Mouse (Mus musculus) ES-E14 (cell line): ENCODE measurements at regions not wholly inside any gene's neighbourhood (a gene's known extent, or its start where the extent isn't known, plus 50 kb on each side); places are given as distances from the start of the nearest gene placed in this dataset.

Source experiments
- DNase-seq: peaks from one replicate; pipeline ENCODE4 v3.0.0-alpha.2; 2013; ENCODE audit warnings: low read depth, low spot score
- H3K27ac ChIP-seq: 2 replicates; pipeline ENCODE4 v1.5.1; 2012; ENCODE audit warnings: low read depth, mild to moderate bottlenecking, low read length, moderate library complexity, mixed read lengths; ENCODE audit not compliant: poor library complexity, insufficient read depth, severe bottlenecking
- H3K36me3 ChIP-seq: 2 replicates; pipeline ENCODE4 v1.6.1; 2012; ENCODE audit warnings: mild to moderate bottlenecking, low read length, moderate library complexity, mixed read lengths; ENCODE audit not compliant: control insufficient read depth, poor library complexity, insufficient read depth, severe bottlenecking
- H3K4me1 ChIP-seq, 2 experiments: fragments of 150-350 bp in 1 of 2; sonication (generic) in 1 of 2; 2 replicates each; pipeline ENCODE4 v1.6.1; 2012; ENCODE audit warnings: low read length in 2 of 2, mild to moderate bottlenecking in 1 of 2, mixed read lengths in 1 of 2; ENCODE audit not compliant: control insufficient read depth in 2 of 2, insufficient read depth in 2 of 2, poor library complexity in 1 of 2
- H3K4me3 ChIP-seq, 2 experiments: fragments of 150-350 bp in 1 of 2; sonication (generic) in 1 of 2; 2 replicates each; pipeline ENCODE4 v1.5.1; 2012; ENCODE audit warnings: low read length in 2 of 2, low read depth in 1 of 2, mild to moderate bottlenecking in 1 of 2, mixed read lengths in 1 of 2; ENCODE audit not compliant: insufficient read depth in 1 of 2, poor library complexity in 1 of 2, severe bottlenecking in 1 of 2
- H3K9ac ChIP-seq: 2 replicates; pipeline ENCODE4 v1.6.1; 2012; ENCODE audit warnings: low read depth, mild to moderate bottlenecking, low read length, mixed read lengths; ENCODE audit not compliant: poor library complexity, insufficient read depth, severe bottlenecking
- H3K9me3 ChIP-seq: fragments of 150-350 bp; sonication (generic); 2 replicates; pipeline ENCODE4 v1.6.1; 2012; ENCODE audit warnings: low read depth, mild to moderate bottlenecking, low read length; ENCODE audit not compliant: control insufficient read depth, insufficient read depth
- CHD2 ChIP-seq: IDR thresholded peaks from 2 replicates; pipeline ENCODE4 v1.6.1; 2014; ENCODE audit warnings: mild to moderate bottlenecking, low read depth, low read length, inconsistent platforms
- HCFC1 ChIP-seq: IDR thresholded peaks from 2 replicates; pipeline ENCODE4 v1.6.1; 2012; ENCODE audit warnings: low read length, inconsistent platforms, borderline replicate concordance; ENCODE audit not compliant: insufficient read depth
- MAFK ChIP-seq: IDR thresholded peaks from 2 replicates; pipeline ENCODE4 v1.6.1; 2014; ENCODE audit warnings: mild to moderate bottlenecking, low read depth, low read length, inconsistent platforms; ENCODE audit not compliant: insufficient read depth
- ZC3H11A ChIP-seq: IDR thresholded peaks from 2 replicates; pipeline ENCODE4 v1.6.1; 2012; ENCODE audit warnings: low read depth, mild to moderate bottlenecking, inconsistent platforms, low read length, borderline replicate concordance
- ZNF384 ChIP-seq: IDR thresholded peaks from 2 replicates; pipeline ENCODE4 v1.6.1; 2012; ENCODE audit warnings: low read depth, low read length, inconsistent platforms
- in situ Hi-C, 2 experiments: fragments of 600-800 bp; cut with MboI; formaldehyde crosslinking; loops; one replicate each; pipeline ENCODE4 v1.15.1; 2025; ENCODE audit warnings: low sequenced_read_pairs in 2 of 2, inconsistent platforms in 1 of 2; ENCODE audit not compliant: unreplicated experiment in 2 of 2

DNA sequence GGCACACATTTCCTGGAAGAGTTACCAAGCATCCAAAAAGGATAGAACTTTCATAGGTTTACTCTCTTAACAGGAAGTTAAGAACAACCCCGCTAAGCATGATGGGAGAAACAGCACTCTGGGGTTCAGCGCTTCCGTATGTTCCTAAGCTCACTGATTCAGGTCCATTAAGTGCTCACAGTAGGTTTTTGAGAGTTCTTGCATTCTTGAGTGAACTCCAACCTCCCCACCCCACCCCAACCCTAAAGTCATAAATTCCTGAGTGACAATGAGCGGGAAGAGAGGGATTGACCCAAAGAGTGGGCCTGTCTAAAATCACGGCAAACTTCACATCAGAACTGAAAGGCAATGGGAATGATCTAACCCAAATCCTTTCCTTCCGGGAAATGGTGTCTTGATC lies 405.9 kb downstream of the Lrig3 start:
- H3K9ac ChIP-seq: no peak overlapping the region
- no peak overlapping the region for H3K27ac ChIP-seq
- in situ Hi-C loops: no loop called here
- TF ChIP-seq MAFK (no peak), CHD2 (no peak), HCFC1 (no peak), ZNF384 (no peak), ZC3H11A (no peak)
- no peak overlapping the region for H3K4me3 ChIP-seq
- no peaks in the 10 kb centered on the region for H3K36me3 ChIP-seq
- H3K9me3 ChIP-seq: no peaks in the 10 kb centered on the region
- DNase-seq: peak; percentile 20
- 0 out of 4 replicates have a peak, but pooled peaks cover 0 to 1% of the 10 kb centered on the region in 2 experiments for H3K4me1 ChIP-seq

GRCm38 (mm10) chr10:126349076-126349475 lies 383.1 kb downstream of the Lrig3 start:
- Histone ChIP-seq H3K9ac (no peak overlapping the region), H3K27ac (no peak overlapping the region), H3K36me3 (no peaks in the 10 kb centered on the region), H3K4me1 (no peaks in the 10 kb centered on the region), H3K9me3 (no peaks in the 10 kb centered on the region), H3K4me3 (no peak overlapping the region)
- no peak for DNase-seq
- in situ Hi-C loops: loop anchor here in 1 of 2 experiments (25.0 kb wide), 1 partner anchor 562 kb away; no protein-coding TSS in a partner anchor
- TF ChIP-seq ZNF384 (no peak), HCFC1 (no peak), MAFK (no peak), CHD2 (no peak), ZC3H11A (no peak)

DNA sequence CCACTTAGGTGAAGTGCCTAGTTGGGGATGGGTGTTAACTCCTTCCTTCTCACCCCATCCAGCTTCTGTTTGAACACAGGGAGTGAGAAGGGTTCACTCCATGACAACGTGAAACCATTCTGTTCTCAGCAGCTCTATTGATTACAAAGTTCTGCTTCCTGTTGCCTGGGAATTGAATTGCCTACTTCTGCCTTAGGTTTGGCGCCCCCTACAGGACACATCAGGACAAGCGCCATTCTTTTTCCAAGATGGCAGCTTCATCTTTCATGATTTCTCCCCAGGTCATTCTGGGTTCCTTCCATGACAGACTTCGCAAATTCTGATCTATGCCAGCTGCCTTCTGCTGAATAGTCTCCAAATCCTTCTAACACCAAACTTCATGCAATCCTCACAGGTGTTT lies 371.5 kb downstream of the Lrig3 start:
- Histone ChIP-seq H3K27ac (no peak overlapping the region), H3K4me3 (no peak overlapping the region), H3K9me3 (no peaks in the 10 kb centered on the region), H3K4me1 (no peaks in the 10 kb centered on the region), H3K9ac (no peak overlapping the region), H3K36me3 (no peaks in the 10 kb centered on the region)
- no peak for DNase-seq
- no peak for TF ChIP-seq ZC3H11A
- TF ChIP-seq CHD2: no peak
- no peak for TF ChIP-seq ZNF384
- TF ChIP-seq MAFK: no peak
- no peak for TF ChIP-seq HCFC1
- in situ Hi-C loops: loop anchor here in 1 of 2 experiments (25.0 kb wide), 1 partner anchor 550 kb away; no protein-coding TSS in a partner anchor

DNA sequence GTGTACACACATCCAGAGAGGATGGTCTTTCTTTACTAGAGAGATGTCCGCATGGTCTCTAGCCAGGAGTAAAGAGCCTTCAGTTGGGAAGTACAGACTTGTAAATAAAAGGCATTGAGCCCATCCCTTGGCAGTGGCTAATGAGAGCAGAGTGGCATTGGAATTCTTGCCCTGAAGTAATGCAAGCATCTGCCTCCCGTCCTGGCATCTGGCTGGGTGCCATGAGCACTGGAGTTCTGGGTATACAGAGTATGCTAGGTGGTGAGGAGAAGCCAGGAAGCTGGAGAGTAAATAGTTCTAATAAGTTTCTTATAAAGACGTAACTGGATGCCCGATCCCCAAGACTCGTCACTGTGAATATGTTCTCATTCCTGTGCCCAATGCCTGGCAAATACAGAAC lies 367.8 kb downstream of the Lrig3 start:
- H3K4me3 ChIP-seq: no peak overlapping the region
- H3K9me3 ChIP-seq: no peaks in the 10 kb centered on the region
- no peak for DNase-seq
- TF ChIP-seq MAFK: no peak
- no peak for TF ChIP-seq ZC3H11A
- TF ChIP-seq HCFC1: no peak
- in situ Hi-C loops: loop anchor here in 1 of 2 experiments (25.0 kb wide), 1 partner anchor 546 kb away; no protein-coding TSS in a partner anchor
- H3K27ac ChIP-seq: no peak overlapping the region
- no peaks in the 10 kb centered on the region for H3K36me3 ChIP-seq
- H3K4me1 ChIP-seq: no peaks in the 10 kb centered on the region
- H3K9ac ChIP-seq: no peak overlapping the region
